Mouse (Mus musculus) MEL (cell line): ENCODE measurements around the gene Sh3bp4. TPM values are rescaled to one million over a fixed set of nuclear protein-coding genes. Genes with fewer than 3 reads are reported as not detected.

Experiments used
- DNase-seq: peaks from one replicate; pipeline ENCODE4 v3.0.0; 2011; ENCODE audit warnings: low read depth, low spot score
- H3K27ac ChIP-seq: 2 replicates; pipeline ENCODE4 v1.5.1; 2012; ENCODE audit warnings: low read depth, mild to moderate bottlenecking, control low read depth, low read length, moderate library complexity; ENCODE audit not compliant: control insufficient read depth
- H3K27me3 ChIP-seq, 2 experiments: fragments of 150-350 bp in 1 of 2; sonication (generic) in 1 of 2; 2 replicates each; pipeline ENCODE4 v1.6.1; 2012; ENCODE audit warnings: low read length in 2 of 2, mild to moderate bottlenecking in 2 of 2, improper control_type of control experiment in 1 of 2, moderate library complexity in 1 of 2; ENCODE audit not compliant: insufficient read depth in 2 of 2, control insufficient read depth in 1 of 2
- H3K36me3 ChIP-seq, 2 experiments: 2 replicates each; pipeline ENCODE4 v1.6.1; 2012 to 2014; ENCODE audit warnings: low read length in 2 of 2, improper control_type of control experiment in 1 of 2, inconsistent platforms in 1 of 2, mild to moderate bottlenecking in 1 of 2; ENCODE audit not compliant: insufficient read depth in 2 of 2, control insufficient read depth in 1 of 2
- H3K4me1 ChIP-seq, 2 experiments: fragments of 150-350 bp in 1 of 2; sonication (generic) in 1 of 2; 2 replicates each; pipeline ENCODE4 v1.6.1; 2012; ENCODE audit warnings: low read length in 2 of 2, improper control_type of control experiment in 1 of 2, mild to moderate bottlenecking in 1 of 2; ENCODE audit not compliant: insufficient read depth in 2 of 2, control insufficient read depth in 1 of 2
- H3K4me3 ChIP-seq, 2 experiments: fragments of 150-350 bp in 1 of 2; sonication (generic) in 1 of 2; 2 replicates each; pipeline ENCODE4 v1.5.1; 2012; ENCODE audit warnings: low read depth in 2 of 2, low read length in 2 of 2, mild to moderate bottlenecking in 2 of 2, moderate library complexity in 2 of 2, control low read depth in 1 of 2, improper control_type of control experiment in 1 of 2; ENCODE audit not compliant: control insufficient read depth in 1 of 2, insufficient read depth in 1 of 2
- H3K79me2 ChIP-seq: 2 replicates; pipeline ENCODE4 v1.6.1; 2012; ENCODE audit warnings: mild to moderate bottlenecking, low read length, moderate library complexity; ENCODE audit not compliant: control insufficient read depth, poor library complexity, insufficient read depth
- H3K9ac ChIP-seq: 2 replicates; pipeline ENCODE4 v1.6.1; 2012; ENCODE audit warnings: low read depth, mild to moderate bottlenecking, control low read depth, low read length, moderate library complexity; ENCODE audit not compliant: control insufficient read depth, poor library complexity, severe bottlenecking
- H3K9me3 ChIP-seq: fragments of 150-350 bp; sonication (generic); replicated peaks from 2 replicates; pipeline ENCODE4 v1.6.1; 2012; ENCODE audit warnings: mild to moderate bottlenecking, low read length, improper control_type of control experiment, moderate library complexity; ENCODE audit not compliant: insufficient read depth
- BHLHE40 ChIP-seq: IDR thresholded peaks from 2 replicates; pipeline ENCODE4 v1.6.1; 2012; ENCODE audit warnings: low read depth, mild to moderate bottlenecking, inconsistent platforms, low read length, improper control_type of control experiment, borderline replicate concordance
- CHD1 ChIP-seq: IDR thresholded peaks from 2 replicates; pipeline ENCODE4 v1.6.1; 2012; ENCODE audit warnings: low read depth, mild to moderate bottlenecking, inconsistent platforms, low read length, improper control_type of control experiment
- CHD2 ChIP-seq: IDR thresholded peaks from 2 replicates; pipeline ENCODE4 v1.6.1; 2011; ENCODE audit warnings: low read length, improper control_type of control experiment
- ELF1 ChIP-seq: IDR thresholded peaks from 2 replicates; pipeline ENCODE4 v1.6.1; 2014; ENCODE audit warnings: low read depth, mild to moderate bottlenecking, inconsistent platforms, low read length, improper control_type of control experiment, moderate library complexity
- GATA1 ChIP-seq: IDR thresholded peaks from 2 replicates; pipeline ENCODE4 v1.6.1; 2011; ENCODE audit warnings: low read depth, low read length, improper control_type of control experiment
- MXI1 ChIP-seq: IDR thresholded peaks from 2 replicates; pipeline ENCODE4 v1.6.1; 2011; ENCODE audit warnings: mild to moderate bottlenecking, low read depth, low read length, improper control_type of control experiment
- MYB ChIP-seq: IDR thresholded peaks from 2 replicates; pipeline ENCODE4 v1.6.1; 2011; ENCODE audit warnings: mild to moderate bottlenecking, low read depth, low read length, improper control_type of control experiment
- NELFE ChIP-seq: IDR thresholded peaks from 2 replicates; pipeline ENCODE4 v1.6.1; 2011; ENCODE audit warnings: low read depth, low read length, improper control_type of control experiment
- NRF1 ChIP-seq: IDR thresholded peaks from 2 replicates; pipeline ENCODE4 v1.6.1; 2014; ENCODE audit warnings: low read depth, mild to moderate bottlenecking, inconsistent platforms, low read length, improper control_type of control experiment, moderate library complexity; ENCODE audit not compliant: poor library complexity, insufficient read depth, severe bottlenecking
- RCOR1 ChIP-seq: IDR thresholded peaks from 2 replicates; pipeline ENCODE4 v1.6.1; 2012; ENCODE audit warnings: low read depth, mild to moderate bottlenecking, inconsistent platforms, low read length, improper control_type of control experiment
- SIN3A ChIP-seq: IDR thresholded peaks from 2 replicates; pipeline ENCODE4 v1.6.1; 2012; ENCODE audit warnings: low read length, improper control_type of control experiment, inconsistent platforms
- TAL1 ChIP-seq: IDR thresholded peaks from 2 replicates; pipeline ENCODE4 v1.6.1; 2012; ENCODE audit warnings: mild to moderate bottlenecking, inconsistent platforms, low read length, moderate library complexity, mixed read lengths
- TBP ChIP-seq: IDR thresholded peaks from 2 replicates; pipeline ENCODE4 v1.8.0; 2011; ENCODE audit warnings: low read depth, low read length, improper control_type of control experiment
- TCF12 ChIP-seq: IDR thresholded peaks from 2 replicates; pipeline ENCODE4 v1.6.1; 2014; ENCODE audit warnings: low read depth, mild to moderate bottlenecking, inconsistent platforms, low read length, improper control_type of control experiment, moderate library complexity
- UBTF ChIP-seq: IDR thresholded peaks from 2 replicates; pipeline ENCODE4 v1.6.1; 2012; ENCODE audit warnings: low read depth, mild to moderate bottlenecking, inconsistent platforms, low read length, improper control_type of control experiment, moderate library complexity, borderline replicate concordance; ENCODE audit not compliant: insufficient read depth
- USF1 ChIP-seq: IDR thresholded peaks from 2 replicates; pipeline ENCODE4 v1.6.1; 2014; ENCODE audit warnings: low read depth, mild to moderate bottlenecking, inconsistent platforms, low read length, improper control_type of control experiment, moderate library complexity
- ZMIZ1 ChIP-seq: IDR thresholded peaks from 2 replicates; pipeline ENCODE4 v1.6.1; 2012; ENCODE audit warnings: low read depth, mild to moderate bottlenecking, inconsistent platforms, low read length, improper control_type of control experiment, moderate library complexity
- ZNF384 ChIP-seq: IDR thresholded peaks from 2 replicates; pipeline ENCODE4 v1.6.1; 2012; ENCODE audit warnings: low read depth, mild to moderate bottlenecking, inconsistent platforms, low read length, improper control_type of control experiment
- polyA plus RNA-seq, 2 experiments: library from polyadenylated mRNA; stranded (reverse) in 1 of 2; unstranded in 1 of 2; fragments of >175 nt in 1 of 2; fragments of >200 nt in 1 of 2; gene quantifications; 2 replicates each; pipeline versions ENCODE4 v1.2.1 to v1.2.4; 2012; ENCODE audit warnings: low replicate concordance in 2 of 2, low read depth in 1 of 2; ENCODE audit not compliant: insufficient read length in 2 of 2, insufficient read depth in 1 of 2, missing spikeins in 1 of 2
- total RNA-seq: library from RNA; depleted of rRNA; stranded (reverse); fragments of 300-350 nt; gene quantifications from 2 replicates; pipeline ENCODE4 v1.2.3, GENCODE M21; 2012

Sh3bp4 gene
- total and polyA plus RNA-seq, 3 experiments: not detected

- no peak for TF ChIP-seq TAL1
- no peak for TF ChIP-seq CHD2
- no peak for TF ChIP-seq UBTF
- TF ChIP-seq USF1: no peak
- no peak for TF ChIP-seq MXI1
- no peak for TF ChIP-seq CHD1
- TF ChIP-seq TCF12: no peak
- no peak for TF ChIP-seq ZNF384
- TF ChIP-seq ELF1: no peak
- H3K9me3 ChIP-seq: no peaks in the 10 kb centered on the region
Observed at GRCm38 (mm10) chr1:89136089-89136811, 66.0 kb downstream of the Sh3bp4 start.

GRCm38 (mm10) chr1:89137086-89137816 lies 67.0 kb downstream of the Sh3bp4 start:
- Histone ChIP-seq H3K9ac (no peak overlapping the region), H3K4me1 (no peaks in the 10 kb centered on the region), H3K79me2 (no peaks in the 10 kb centered on the region), H3K36me3 (no peaks in the 10 kb centered on the region), H3K27me3 (no peaks in the 10 kb centered on the region), H3K4me3 (no peak overlapping the region), H3K27ac (no peak overlapping the region), H3K9me3 (no peaks in the 10 kb centered on the region)
- TF ChIP-seq CHD1 (no peak), ZNF384 (no peak), SIN3A (no peak), BHLHE40 (no peak), ELF1 (no peak)
- DNase-seq: no peak

More at GRCm38 (mm10) chr1:89136089-89136811, 66.0 kb downstream of the Sh3bp4 start:
- no peak for DNase-seq
- no peaks in the 10 kb centered on the region for H3K79me2 ChIP-seq
- no peaks in the 10 kb centered on the region for H3K27me3 ChIP-seq
- H3K36me3 ChIP-seq: no peaks in the 10 kb centered on the region
- H3K9ac ChIP-seq: no peak overlapping the region
- no peaks in the 10 kb centered on the region for H3K4me1 ChIP-seq
- H3K4me3 ChIP-seq: no peak overlapping the region
- no peak overlapping the region for H3K27ac ChIP-seq

- TF ChIP-seq NRF1 (no peak), ZMIZ1 (no peak), TBP (no peak), TCF12 (no peak), RCOR1 (no peak), NELFE (no peak), MYB (no peak), GATA1 (no peak)
- Histone ChIP-seq H3K27me3 (no peaks in the 10 kb centered on the region), H3K27ac (no peak overlapping the region), H3K4me3 (no peak overlapping the region), H3K9ac (no peak overlapping the region), H3K79me2 (no peaks in the 10 kb centered on the region), H3K9me3 (no peaks in the 10 kb centered on the region), H3K36me3 (no peaks in the 10 kb centered on the region), H3K4me1 (no peaks in the 10 kb centered on the region)
- DNase-seq: no peak
Observed at GRCm38 (mm10) chr1:89138316-89138715, 68.1 kb downstream of the Sh3bp4 start.
